Mouse (Mus musculus): ENCODE data around the gene Twnk. TPM values are rescaled to one million over a fixed set of nuclear protein-coding genes. Genes with fewer than 3 reads are reported as not detected.

Twnk gene
- polyA plus RNA-seq, 1 experiment from 2014 or later = 40.9 TPM

- H3K9me3 ChIP-seq = no peaks in the 10 kb centered on the region
- peaks cover 77% of the 10 kb centered on the region for H3K36me3 ChIP-seq (replicated peaks)
- peaks cover 28% of the 10 kb centered on the region for H3K4me1 ChIP-seq
- no peaks in the 10 kb centered on the region for H3K27me3 ChIP-seq (replicated peaks; ENCODE audit: low read depth, poor library complexity, severe bottlenecking)
- peak within 1 kb of the TSS; percentile 97 for H3K4me3 ChIP-seq
- peak; percentile 96 for DNase-seq (ENCODE audit: low spot score)
- H3K27ac ChIP-seq (replicated peaks) = peak within 1 kb of the TSS; percentile 90
- under 1% methylated on average over 82 of the region's 82 CpGs for WGBS
Observed at GRCm38 (mm10) chr19:45005957-45006712, 672 bp downstream of the Twnk start, which contains the start of gene Mrpl43. Gene Mrpl43, minus strand, starts transcription at chr19:45006442.

- Histone ChIP-seq H3K36me3 (replicated peaks) (peaks cover 77% of the 10 kb centered on the region), H3K9me3 (no peaks in the 10 kb centered on the region), H3K27ac (replicated peaks) (peak overlapping the region; percentile 90), H3K27me3 (replicated peaks; ENCODE audit: low read depth, poor library complexity, severe bottlenecking) (no peaks in the 10 kb centered on the region), H3K4me3 (peak overlapping the region; percentile 97), H3K4me1 (peaks cover 28% of the 10 kb centered on the region)
- no peak for DNase-seq (ENCODE audit: low spot score)
- 46% methylated on average over 17 of the region's 17 CpGs for WGBS
Observed at GRCm38 (mm10) chr19:45007021-45007420, 1.6 kb downstream of the Twnk start.

- 91% methylated on average over 20 of the region's 20 CpGs for WGBS
- peak overlapping the region; percentile 90 for H3K27ac ChIP-seq (replicated peaks)
- H3K9me3 ChIP-seq = no peaks in the 10 kb centered on the region
- H3K27me3 ChIP-seq (replicated peaks; ENCODE audit: low read depth, poor library complexity, severe bottlenecking) = no peaks in the 10 kb centered on the region
- H3K36me3 ChIP-seq (replicated peaks) = peaks cover 76% of the 10 kb centered on the region
- peak overlapping the region; percentile 97 for H3K4me3 ChIP-seq
- peaks cover 32% of the 10 kb centered on the region for H3K4me1 ChIP-seq
- no peak for DNase-seq (ENCODE audit: low spot score)
Observed at GRCm38 (mm10) chr19:45007425-45008191, 2.1 kb downstream of the Twnk start.

- no peaks in the 10 kb centered on the region for H3K27me3 ChIP-seq (replicated peaks; ENCODE audit: low read depth, poor library complexity, severe bottlenecking)
- peaks cover 56% of the 10 kb centered on the region for H3K4me1 ChIP-seq
- H3K9me3 ChIP-seq = no peaks in the 10 kb centered on the region
- no peak overlapping the region for H3K4me3 ChIP-seq
- H3K27ac ChIP-seq (replicated peaks) = no peak overlapping the region
- DNase-seq (ENCODE audit: low spot score) = no peak
- WGBS = 91% methylated on average over 4 of the region's 4 CpGs
- H3K36me3 ChIP-seq (replicated peaks) = peaks cover 57% of the 10 kb centered on the region
Observed at GRCm38 (mm10) chr19:45010646-45011045, 5.2 kb downstream of the Twnk start.

- no peak for DNase-seq (ENCODE audit: low spot score)
- no peaks in the 10 kb centered on the region for H3K27me3 ChIP-seq (replicated peaks; ENCODE audit: low read depth, poor library complexity, severe bottlenecking)
- peaks cover 56% of the 10 kb centered on the region for H3K36me3 ChIP-seq (replicated peaks)
- 86% methylated on average over 8 of the region's 8 CpGs for WGBS
- no peak overlapping the region for H3K4me3 ChIP-seq
- peak overlapping the region; percentile 98 for H3K27ac ChIP-seq (replicated peaks)
- H3K4me1 ChIP-seq = peaks cover 63% of the 10 kb centered on the region
- H3K9me3 ChIP-seq = no peaks in the 10 kb centered on the region
Observed at GRCm38 (mm10) chr19:45012219-45012618, 6.8 kb downstream of the Twnk start.

- peak; percentile 21 for DNase-seq (ENCODE audit: low spot score)
- peak overlapping the region; percentile 98 for H3K27ac ChIP-seq (replicated peaks)
- WGBS = 49% methylated on average over 6 of the region's 6 CpGs
- H3K4me1 ChIP-seq = peaks cover 61% of the 10 kb centered on the region
- no peak overlapping the region for H3K4me3 ChIP-seq
- no peaks in the 10 kb centered on the region for H3K9me3 ChIP-seq
- peaks cover 51% of the 10 kb centered on the region for H3K36me3 ChIP-seq (replicated peaks)
- no peaks in the 10 kb centered on the region for H3K27me3 ChIP-seq (replicated peaks; ENCODE audit: low read depth, poor library complexity, severe bottlenecking)
Observed at GRCm38 (mm10) chr19:45012636-45013035, 7.2 kb downstream of the Twnk start.

- H3K9me3 ChIP-seq = no peaks in the 10 kb centered on the region
- H3K36me3 ChIP-seq (replicated peaks) = peaks cover 41% of the 10 kb centered on the region
- peak; percentile 67 for DNase-seq (ENCODE audit: low spot score)
- peaks cover 58% of the 10 kb centered on the region for H3K4me1 ChIP-seq
- H3K27ac ChIP-seq (replicated peaks) = peak overlapping the region; percentile 98
- peak overlapping the region; percentile 87; the same call in 1 of the 2 replicates for H3K4me3 ChIP-seq
- H3K27me3 ChIP-seq (replicated peaks; ENCODE audit: low read depth, poor library complexity, severe bottlenecking) = no peaks in the 10 kb centered on the region
- WGBS = 55% methylated on average over 6 of the region's 6 CpGs
Observed at GRCm38 (mm10) chr19:45013581-45014225, 8.2 kb downstream of the Twnk start.

GRCm38 (mm10) chr19:45014335-45014971, 9.0 kb downstream of the Twnk start, which contains the start of gene Lzts2:
Gene Lzts2, plus strand, starts transcription at chr19:45014414.
- peaks cover 62% of the 10 kb centered on the region for H3K4me1 ChIP-seq
- peak; percentile 69 for DNase-seq (ENCODE audit: low spot score)

GRCm38 (mm10) chr19:45014981-45015402, 9.5 kb downstream of the Twnk start:
- under 1% methylated on average over 25 of the region's 25 CpGs for WGBS
- Histone ChIP-seq H3K27me3 (replicated peaks; ENCODE audit: low read depth, poor library complexity, severe bottlenecking) (no peaks in the 10 kb centered on the region), H3K36me3 (replicated peaks) (peaks cover 33% of the 10 kb centered on the region), H3K4me1 (peaks cover 67% of the 10 kb centered on the region), H3K4me3 (peak overlapping the region; percentile 87), H3K27ac (replicated peaks) (peak overlapping the region; percentile 98), H3K9me3 (no peaks in the 10 kb centered on the region)
- DNase-seq (ENCODE audit: low spot score) = peak; percentile 69

More at GRCm38 (mm10) chr19:45014335-45014971, 9.0 kb downstream of the Twnk start, which contains the start of gene Lzts2:
- peaks cover 34% of the 10 kb centered on the region for H3K36me3 ChIP-seq (replicated peaks)
- peak within 1 kb of the TSS; percentile 98 for H3K27ac ChIP-seq (replicated peaks)
- peak within 1 kb of the TSS; percentile 87 for H3K4me3 ChIP-seq
- H3K9me3 ChIP-seq = no peaks in the 10 kb centered on the region
- no peaks in the 10 kb centered on the region for H3K27me3 ChIP-seq (replicated peaks; ENCODE audit: low read depth, poor library complexity, severe bottlenecking)
- WGBS = 6% methylated on average over 10 of the region's 10 CpGs

- H3K4me1 ChIP-seq = peaks cover 74% of the 10 kb centered on the region
- no peaks in the 10 kb centered on the region for H3K27me3 ChIP-seq (replicated peaks; ENCODE audit: low read depth, poor library complexity, severe bottlenecking)
- H3K4me3 ChIP-seq = peak overlapping the region; percentile 87
- WGBS = under 1% methylated on average over 34 of the region's 34 CpGs
- peak; percentile 71 for DNase-seq (ENCODE audit: low spot score)
- H3K27ac ChIP-seq (replicated peaks) = peak overlapping the region; percentile 98
- peaks cover 32% of the 10 kb centered on the region for H3K36me3 ChIP-seq (replicated peaks)
- H3K9me3 ChIP-seq = no peaks in the 10 kb centered on the region
Observed at GRCm38 (mm10) chr19:45015518-45016281, 10.2 kb downstream of the Twnk start.

Measured in embryonic facial prominence, embryonic 10.5 days (tissue).